Mouse (Mus musculus) layer of hippocampus, adult 9-10 months (tissue): ENCODE results near the gene Stab1.

ENCODE experiments used
- DNase-seq: peaks from one replicate; pipeline ENCODE4 v3.0.0; 2022; ENCODE audit warnings: low spot score

Gene Stab1

GRCm38 (mm10) chr14:31165010-31165409 lies 3.4 kb downstream of the Stab1 start:
- no peak for DNase-seq

DNA sequence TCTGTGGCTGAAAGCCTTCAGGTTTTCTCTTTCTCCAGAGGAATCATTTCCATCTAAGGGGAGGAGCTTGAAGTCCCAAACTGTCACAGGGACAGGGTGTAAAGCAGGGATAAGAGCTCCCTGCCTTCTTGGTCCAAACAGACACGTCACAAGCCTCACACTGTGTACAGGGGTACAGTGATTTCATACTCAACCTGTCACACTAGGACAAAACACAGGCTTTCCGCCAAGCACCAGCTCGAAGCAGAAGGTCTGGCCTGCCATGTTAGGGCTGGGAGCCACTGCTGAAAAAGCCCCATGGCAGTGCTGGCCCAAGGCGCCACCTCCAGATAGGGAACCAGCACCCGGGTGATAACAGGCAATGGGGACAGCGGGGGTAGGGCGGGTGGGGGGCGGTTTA lies 4.4 kb downstream of the Stab1 start:
- DNase-seq: no peak

DNA sequence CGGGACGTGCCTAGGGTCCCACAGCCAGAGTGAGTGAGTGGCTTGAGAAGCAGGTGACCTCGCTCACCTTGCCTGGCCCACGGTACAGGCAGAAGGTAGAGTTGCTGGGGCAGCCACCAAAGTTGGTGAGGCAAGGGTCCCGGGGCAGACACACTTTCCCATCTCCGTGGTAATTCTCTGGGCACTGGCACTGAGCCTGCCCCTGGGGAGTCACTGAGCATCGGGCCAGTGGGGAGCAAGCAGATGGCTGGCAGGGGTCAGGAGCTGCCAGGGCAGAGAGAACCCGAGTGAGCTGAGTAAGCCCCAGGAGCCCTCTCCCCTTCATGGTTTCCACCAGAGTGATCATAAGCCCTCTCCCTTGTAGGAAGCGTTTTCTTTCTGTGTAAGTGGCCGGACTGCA lies 6.8 kb downstream of the Stab1 start:
- no peak for DNase-seq

DNA sequence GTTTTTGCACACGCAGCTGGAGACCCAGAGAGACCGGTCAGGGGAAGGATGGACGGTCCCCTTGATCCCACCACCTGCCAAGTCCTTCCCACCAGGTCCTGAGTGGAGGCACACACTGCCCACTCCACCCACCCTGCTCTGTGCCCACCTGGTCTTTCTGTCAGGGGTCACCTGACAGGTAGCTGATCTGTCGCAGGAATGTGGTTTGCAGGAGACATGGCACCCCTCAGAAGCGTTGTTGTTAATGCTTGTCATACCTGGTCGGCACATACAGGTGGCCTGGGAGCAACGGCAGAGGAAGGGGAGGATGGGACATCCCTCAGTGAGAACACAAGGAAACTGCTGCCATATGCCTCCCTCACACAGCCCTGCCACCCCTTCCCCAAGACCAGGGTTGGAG lies 7.2 kb downstream of the Stab1 start:
- DNase-seq: no peak

GRCm38 (mm10) chr14:31160196-31161150 lies 8.0 kb downstream of the Stab1 start:
- no peak for DNase-seq

DNA sequence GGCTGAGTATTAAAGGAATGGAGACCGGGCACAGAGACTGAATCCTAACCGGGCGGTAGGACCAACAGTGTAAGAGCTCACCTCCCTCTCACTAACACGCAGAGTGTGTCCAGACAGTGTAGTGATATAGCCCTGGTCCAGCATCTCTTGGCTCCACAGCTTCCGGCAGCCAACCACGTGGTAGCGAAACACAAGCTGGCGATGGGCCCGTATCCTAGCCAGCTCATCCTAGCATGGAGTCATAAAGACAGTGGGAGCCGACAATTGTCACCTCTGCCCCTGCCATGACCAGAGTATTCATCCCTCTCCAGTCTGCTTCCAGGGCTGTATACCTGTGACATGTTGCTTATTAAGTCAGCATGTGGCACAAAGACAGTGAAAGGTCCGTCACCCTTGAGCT lies 22.7 kb downstream of the Stab1 start:
- no peak for DNase-seq

- no peak for DNase-seq
Observed at GRCm38 (mm10) chr14:31141011-31141410, 27.4 kb downstream of the Stab1 start.

DNA sequence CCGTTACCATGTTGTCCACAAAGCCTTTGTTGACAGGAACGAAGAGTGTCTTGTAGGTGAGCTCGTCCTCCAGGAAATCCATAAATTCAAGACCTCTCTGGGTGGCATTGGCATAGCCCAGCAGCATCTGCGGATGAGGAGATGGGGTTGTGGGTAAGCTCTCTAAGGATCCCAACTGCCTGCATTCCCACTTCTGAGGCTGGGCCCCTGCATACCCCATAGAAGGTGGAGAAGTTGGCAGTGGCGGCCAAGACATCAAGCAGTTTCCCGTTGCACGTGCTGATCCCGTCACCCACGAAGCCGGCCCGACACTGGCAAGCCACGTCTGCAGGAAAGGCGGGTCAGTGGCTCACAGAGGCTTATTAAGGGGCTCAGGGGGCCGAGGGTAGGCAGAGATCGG lies 28.3 kb downstream of the Stab1 start:
- DNase-seq: no peak

DNA sequence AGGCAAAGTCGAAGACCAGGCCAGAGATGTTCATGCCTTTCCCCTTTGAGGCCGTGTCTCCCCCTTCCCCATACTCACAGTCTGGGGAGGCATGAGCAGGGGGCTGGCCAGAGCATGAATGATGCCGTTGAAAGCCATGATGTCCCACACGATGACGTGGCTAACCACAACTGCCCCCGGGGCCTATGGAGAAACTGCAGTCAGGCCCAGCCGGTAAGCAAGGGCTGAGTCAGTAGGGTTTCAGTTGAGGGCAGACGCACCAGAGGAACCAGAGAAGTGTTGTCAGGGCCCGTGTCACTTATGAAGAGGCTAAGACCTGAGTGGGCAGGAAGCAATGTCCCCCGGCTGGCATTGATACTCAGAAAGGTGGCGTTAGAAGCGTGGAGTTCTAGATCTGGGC lies 28.8 kb downstream of the Stab1 start:
- DNase-seq: no peak

GRCm38 (mm10) chr14:31138897-31139429 lies 29.5 kb downstream of the Stab1 start:
- no peak for DNase-seq

- no peak for DNase-seq
Observed at GRCm38 (mm10) chr14:31138219-31138896, 30.1 kb downstream of the Stab1 start.

DNA sequence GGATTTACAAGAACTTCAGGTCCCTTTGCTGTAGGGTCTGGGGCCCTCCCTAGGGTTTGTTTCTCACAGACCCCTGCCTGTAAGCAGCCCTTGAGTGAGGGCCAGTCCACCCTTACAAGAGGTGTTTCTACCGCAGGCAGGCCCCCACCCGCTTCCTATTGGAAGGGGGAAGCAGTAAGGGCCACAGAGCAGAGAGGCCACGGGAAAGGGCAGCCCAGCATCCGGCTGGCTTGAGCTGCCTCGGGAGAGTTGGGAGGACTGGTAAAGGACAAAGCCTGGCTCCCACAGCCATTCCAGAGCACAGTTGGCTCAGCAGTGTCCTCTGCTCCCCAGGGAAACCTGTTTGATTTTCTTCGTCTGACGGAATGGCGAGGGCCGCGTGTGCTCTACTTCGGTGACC lies 30.6 kb downstream of the Stab1 start:
- DNase-seq: no peak

GRCm38 (mm10) chr14:31137281-31137595 lies 31.2 kb downstream of the Stab1 start:
- DNase-seq: no peak

DNA sequence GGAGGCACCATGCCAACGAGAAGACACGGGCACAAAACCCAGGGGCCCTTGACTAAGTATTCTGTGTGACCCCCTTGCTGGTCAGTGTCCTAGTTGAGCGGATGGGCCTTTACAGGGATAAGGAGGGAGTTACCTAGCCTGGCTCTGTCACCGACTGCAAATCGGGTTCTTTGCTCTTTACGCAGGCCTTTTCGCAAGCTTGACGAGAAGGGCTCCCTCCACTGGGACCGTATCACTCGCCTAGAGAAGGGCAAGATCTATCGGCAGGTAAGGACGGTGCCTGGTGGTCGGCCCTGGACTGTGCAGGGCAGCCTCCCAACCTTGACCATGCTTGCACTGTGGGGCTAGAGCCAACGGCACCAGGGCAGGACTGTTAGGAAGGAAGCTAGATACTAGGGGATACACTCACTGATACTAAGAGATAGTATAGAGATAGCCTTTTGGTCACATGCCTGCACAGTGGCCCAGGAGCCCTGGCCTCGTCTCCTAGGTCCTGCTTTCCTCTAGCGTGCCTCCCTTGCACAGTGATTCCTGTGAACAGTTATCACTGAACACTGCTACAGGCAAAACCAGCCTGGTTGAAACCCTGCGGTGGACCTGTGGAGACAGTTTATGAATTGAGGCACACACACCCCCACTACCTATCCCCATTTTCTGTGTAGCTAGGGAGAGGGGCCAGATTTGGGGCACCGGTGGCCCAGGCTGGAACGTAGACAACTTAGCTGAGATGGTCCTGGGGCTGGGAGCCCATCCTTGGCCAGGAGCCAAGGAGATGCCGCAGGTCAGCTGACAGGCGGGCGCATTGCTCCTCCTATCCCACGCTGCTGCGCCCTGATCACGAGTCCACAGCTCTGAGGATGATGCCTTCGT lies 31.8 kb downstream of the Stab1 start:
- no peak for DNase-seq

GRCm38 (mm10) chr14:31135495-31136410 lies 32.7 kb downstream of the Stab1 start:
- DNase-seq: no peak

DNA sequence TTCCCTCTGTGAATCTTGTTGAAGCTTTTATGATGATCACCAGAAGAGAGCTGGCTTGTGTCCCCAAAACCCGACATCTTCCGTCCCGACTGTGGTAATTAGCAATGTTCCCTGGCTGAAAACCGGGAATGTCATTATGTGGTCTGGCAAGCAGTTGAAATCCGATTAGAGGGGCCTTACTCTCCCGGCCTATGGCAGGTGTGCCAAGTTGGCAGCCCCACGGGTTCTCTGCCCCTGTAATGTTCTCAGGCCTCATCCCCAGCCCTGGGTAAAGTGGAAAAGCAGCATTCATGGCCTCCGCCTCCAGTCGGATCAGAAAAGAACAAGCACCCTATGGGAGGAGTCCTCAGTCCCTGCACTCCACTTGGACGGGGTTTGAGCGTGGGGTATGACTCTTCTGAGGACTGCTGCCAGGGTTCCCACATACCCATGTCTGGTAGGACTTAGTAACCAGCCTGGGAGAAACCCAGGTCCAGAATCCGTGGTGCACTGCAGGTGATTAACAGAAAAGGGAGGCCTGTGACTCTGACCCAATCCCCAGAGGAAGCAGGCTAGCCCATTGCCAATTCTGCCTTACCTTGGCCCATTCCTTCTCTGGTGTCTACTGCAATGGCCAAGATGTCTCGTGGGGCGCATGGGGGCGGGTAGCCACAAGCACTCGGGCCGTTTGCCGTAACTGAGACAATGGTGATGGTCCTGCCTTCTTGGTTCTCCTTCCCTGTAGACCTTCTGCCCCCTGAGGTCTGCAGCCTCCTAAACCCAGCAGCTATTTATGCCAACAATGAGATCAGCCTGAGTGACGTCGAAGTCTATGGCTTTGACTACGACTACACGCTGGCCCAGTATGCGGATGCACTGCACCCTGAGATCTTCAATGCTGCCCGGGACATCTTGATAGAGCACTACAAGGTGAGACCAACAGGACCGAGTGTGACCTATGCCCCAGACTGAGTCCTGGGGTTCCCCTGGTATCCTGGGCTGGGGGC lies 34.1 kb downstream of the Stab1 start:
- DNase-seq: no peak

GRCm38 (mm10) chr14:31133023-31133665 lies 35.3 kb downstream of the Stab1 start:
- no peak for DNase-seq

DNA sequence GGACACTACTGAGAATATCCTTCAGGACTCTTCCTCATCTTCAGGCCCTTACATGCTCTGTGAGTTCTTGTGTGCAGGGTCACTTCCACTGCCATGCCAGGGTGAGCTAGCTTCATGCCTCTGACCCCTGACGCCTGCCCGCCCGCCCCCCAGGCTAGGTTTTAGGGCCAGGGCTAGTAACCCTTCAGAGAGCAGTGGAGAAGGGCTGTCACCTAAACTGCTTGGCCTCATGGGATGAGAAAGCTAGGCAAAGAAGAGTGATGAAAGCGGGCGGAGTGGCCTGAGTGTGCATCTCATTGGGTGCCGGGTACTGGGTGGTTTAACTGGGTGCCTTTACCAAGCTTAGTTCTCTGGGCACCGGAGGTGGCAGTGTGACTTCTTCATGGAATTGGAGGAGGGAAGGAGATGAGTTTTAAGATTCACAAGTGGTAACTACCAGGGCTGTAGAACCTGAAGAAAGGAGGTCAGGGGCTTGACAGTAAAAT lies 35.9 kb downstream of the Stab1 start:
- DNase-seq: no peak

DNA sequence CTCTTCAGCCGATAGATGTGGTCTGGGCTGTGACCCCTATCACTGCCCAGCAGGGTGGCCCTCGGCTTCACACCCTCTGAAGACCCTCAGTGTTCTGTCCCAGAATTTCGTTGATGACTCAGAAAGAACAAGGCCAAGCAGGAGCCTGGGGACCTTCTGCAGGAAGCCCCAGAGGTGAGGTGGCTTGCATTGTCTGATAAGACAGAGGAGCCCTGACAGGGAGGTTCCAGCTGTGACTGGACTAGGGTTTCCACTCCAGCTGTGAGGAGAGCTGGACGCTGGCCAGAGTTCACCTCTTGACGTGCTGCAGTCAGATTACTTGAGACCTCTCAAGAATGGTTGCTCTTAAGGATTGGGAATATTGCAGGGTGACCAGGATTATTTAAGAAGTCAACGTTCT lies 36.4 kb downstream of the Stab1 start:
- DNase-seq: no peak
